Mouse (Mus musculus): ENCODE results near the gene Gm3238.
"Not testable (repeated sequence)": the region's sequence is repeated elsewhere in the genome, so short reads cannot be mapped to it uniquely, and the experiment has no call there.

DNA sequence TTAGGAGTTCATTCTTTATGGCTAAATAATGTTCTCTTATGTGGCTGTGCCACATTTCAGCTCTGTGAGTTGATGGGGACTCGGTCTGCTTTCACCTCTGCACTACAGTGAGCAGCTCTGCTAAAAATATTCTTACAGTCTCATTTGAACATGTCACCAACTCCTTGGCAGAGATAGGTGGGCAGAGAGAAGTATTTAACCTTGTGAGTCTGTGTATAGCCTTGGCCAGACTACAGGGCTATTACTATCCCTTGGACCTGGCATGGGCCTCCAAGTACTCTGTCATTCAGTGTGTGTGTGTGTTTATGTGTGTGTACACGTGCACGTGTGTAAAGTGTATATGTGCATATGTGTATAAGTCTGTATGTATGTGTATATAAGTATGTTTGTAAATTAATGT is 12.3 kb upstream of the Gm3238 start:
- TF ChIP-seq EP300, CTCF (IDR thresholded peaks at IDR 0.05; ENCODE audit: low read depth): not testable (repeated sequence)

All from liver, postnatal 0 days (tissue).